Mouse (Mus musculus): ENCODE measurements around the gene Pld2.
"Not testable (repeated sequence)": the region's sequence is repeated elsewhere in the genome, so short reads cannot be mapped to it uniquely, and the experiment has no call there.

Gene Pld2

DNA sequence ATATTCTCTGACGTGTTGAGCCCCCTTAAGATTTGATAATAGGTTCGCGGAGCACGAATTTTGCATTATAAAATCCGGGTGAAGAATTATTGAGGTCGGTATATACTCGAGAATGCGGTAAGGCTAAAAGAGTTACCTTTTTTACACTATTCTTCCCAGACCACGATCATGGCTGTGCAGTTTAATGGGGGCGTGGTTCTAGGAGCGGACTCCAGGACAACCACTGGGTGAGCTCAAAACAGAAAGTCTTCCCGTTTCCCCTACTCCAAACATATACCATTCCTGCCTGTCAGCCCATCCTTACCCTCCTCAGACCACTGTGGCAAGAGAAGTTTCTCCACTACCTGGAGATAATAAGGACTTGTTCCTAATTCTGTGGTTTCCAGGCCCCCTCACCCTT, 14.1 kb upstream of the Pld2 start:
- DNase-seq (ENCODE audit: low read depth, low spot score): no peak

DNA sequence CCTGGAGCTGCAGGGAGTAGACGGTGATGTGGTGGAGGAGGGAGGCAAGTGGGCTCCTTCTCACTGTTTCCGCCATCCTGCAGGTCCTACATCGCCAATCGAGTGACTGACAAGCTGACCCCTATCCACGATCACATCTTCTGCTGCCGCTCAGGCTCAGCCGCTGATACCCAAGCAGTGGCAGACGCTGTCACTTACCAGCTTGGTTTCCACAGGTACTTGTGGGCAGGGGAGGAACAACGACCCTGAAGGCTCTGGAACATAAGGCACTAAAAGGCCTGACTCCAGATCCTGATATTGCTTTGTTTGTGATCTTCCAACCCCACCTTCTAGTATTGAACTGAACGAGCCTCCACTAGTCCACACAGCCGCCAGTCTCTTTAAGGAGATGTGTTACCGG, 13.7 kb upstream of the Pld2 start:
- DNase-seq (ENCODE audit: low read depth, low spot score): no peak

DNA sequence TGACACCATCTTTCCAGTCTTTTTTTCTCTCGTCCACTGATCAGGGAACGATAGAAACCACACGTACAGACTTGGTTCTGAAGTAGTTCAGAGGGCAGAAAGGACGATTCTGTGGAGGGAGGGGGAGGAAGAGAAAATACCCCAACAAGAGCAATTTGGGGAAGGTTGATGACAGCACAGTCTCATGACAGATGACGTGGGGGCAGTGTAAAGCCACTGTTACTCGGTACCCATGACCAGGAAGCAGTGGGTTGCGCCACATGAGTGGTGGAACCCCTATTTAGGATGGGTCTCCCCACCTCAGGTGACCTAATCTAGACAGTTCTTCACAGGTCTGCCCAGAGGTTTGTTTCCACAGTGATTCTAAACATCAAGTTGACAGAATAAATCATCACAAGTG, 11.3 kb upstream of the Pld2 start:
- DNase-seq (ENCODE audit: low read depth, low spot score): no peak

DNA sequence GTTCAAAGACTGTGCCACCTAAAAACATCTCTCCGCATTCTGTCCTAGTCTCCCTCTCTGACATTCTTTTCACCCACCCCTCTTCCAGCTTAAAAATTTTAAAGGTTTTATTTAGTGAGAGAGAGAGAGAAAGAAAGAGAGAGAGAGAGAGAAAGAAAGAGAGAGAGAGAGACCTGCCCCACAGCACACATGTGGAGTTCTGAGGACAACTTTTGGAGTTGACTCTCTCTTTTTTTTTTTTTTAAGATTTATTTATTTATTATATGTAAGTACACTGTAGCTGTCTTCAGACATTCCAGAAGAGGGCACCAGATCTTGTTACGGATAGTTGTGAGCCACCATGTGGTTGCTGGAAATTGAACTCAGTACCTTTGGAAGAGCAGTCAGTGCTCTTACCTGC, 8.8 kb upstream of the Pld2 start:
- not testable (repeated sequence) for DNase-seq (ENCODE audit: low read depth, low spot score)

DNA sequence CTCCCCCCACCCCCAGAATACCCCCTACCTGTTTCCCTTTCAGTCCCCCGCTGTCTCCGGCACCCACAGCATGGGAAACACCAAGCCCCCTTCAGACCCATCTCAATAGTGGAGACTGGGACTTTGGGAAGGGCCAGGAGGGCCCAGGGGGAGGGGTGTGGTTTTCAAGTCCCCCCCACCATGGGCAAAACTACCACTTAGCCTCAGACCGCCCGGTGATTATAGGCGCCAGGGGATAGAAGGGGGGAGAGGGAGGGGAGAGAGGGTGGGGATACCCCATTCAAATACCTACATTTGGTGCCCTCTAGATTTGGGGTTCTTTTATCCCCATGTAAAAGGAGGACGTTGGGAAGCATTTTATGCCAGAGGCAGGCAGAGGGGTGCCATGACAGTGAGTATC, 7.0 kb upstream of the Pld2 start, which contains the start of gene Gm40193:
Gm40193 (minus strand) TSS at position 101 of the 400 bp plus-strand sequence.
- DNase-seq (ENCODE audit: low read depth, low spot score): no peak

DNA sequence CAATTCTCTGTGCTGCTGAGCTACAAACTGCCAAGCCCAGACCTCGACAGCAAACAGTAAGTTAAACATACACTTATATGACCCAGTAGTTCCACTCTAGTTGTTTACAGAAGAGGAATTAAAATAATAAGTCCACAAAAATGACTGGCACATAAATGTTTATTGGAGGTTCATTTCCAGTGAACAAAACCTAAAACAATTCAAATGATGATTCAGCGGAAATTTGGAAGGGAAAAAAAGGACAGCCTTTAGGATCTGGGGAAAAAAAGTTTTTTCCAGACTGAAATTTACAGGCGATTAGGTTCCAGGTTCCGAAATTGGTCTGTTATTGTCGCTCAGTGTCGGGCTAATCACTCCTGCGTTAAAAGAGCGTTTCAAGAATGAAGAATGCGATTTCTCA, 441 bp upstream of the Pld2 start:
- DNase-seq (ENCODE audit: low read depth, low spot score): no peak

DNA sequence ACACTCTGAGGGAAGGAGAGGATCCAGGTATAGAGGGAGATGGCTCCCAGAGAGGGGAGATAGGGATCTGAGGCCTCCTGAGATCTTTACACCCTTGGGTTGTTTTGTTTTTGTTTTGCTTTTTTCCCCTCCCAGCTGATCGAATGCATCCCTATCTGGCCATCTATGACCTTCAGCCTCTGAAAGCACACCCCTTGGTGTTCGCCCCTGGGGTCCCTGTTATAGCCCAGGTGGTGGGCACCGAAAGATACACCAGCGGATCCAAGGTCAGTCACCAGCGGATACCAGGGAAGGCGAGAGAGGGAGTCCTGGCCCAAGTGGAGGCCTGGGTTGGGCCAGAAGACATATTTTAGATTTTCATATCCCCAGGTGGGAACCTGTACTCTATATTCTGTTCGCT, 1.1 kb downstream of the Pld2 start:
- no peak for DNase-seq (ENCODE audit: low read depth, low spot score)

DNA sequence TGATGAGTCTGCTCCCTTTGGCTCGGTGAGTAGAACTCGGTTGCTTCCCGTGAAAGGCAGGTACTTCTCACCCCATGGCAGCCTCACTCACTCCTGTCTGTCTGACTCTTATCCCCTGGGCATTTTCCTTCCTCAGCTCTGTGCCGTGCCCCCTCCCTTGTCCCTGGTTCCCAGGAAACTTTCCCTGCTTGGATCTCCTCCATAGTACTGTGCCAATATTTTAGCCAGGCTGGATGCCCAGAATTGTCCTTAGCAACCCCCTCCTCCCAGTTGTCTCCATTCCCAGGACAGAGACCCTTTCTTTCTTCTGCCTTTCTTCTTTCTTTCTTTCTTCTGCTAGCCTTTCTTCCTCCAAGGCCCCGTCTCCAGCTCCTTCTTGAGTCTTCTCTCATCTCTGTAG, 1.6 kb downstream of the Pld2 start:
- no peak for DNase-seq (ENCODE audit: low read depth, low spot score)

DNA sequence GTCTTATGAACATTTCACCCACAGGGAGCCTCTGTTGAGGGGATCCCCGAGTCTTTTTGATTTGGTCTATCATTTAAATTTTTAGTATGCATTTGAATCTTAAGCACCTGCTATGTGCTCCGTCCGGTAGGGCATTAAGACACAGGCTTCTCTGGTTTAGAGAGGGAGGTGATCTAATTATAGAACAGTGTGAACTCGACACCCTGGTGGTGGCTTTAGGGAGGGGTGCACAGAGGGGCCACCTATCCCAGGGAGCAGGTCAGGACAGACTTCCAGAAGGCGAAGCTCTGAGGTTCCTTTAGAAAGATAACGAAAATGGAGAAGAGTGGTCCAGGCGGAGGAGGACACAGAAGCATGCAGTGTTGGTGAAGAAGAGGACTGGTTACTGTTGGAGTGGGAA, 4.6 kb downstream of the Pld2 start:
- no peak for DNase-seq (ENCODE audit: low read depth, low spot score)

DNA sequence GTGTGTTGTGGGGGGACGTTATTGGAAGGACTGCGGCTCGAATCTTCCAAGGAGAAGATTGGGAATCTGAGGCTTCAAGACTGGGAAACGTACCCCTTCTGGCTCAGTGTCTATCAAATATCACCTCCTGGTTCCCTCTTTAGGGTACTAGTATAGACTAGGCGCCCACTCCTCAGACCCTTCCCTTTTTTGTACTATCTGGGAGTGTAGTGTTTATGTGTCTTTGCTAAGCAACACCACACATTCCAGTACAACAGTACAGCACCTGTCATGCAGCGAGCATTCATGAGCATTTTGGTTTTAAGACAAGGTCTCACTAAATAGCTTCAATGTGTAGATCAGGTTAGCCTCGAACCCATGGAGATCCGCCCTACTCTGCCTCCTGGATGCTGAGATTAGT, 11.7 kb downstream of the Pld2 start:
- DNase-seq (ENCODE audit: low read depth, low spot score): no peak

DNA sequence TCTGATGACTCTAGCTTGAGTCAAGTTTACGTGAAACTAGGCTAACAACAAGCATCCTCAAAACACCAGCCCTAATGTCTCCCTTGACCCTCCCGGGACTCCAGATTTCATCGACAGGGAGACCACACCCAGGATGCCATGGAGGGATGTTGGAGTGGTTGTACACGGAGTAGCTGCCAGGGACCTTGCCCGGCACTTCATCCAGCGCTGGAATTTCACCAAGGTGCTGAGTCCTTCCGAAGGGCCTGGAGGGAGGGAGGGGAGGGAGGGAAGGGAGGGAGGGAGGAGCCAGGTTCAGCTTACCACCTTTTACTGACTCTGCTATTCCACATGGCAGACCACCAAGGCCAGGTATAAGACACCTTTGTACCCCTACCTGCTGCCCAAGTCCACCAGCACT, 14.1 kb downstream of the Pld2 start:
- DNase-seq (ENCODE audit: low read depth, low spot score): no peak

DNA sequence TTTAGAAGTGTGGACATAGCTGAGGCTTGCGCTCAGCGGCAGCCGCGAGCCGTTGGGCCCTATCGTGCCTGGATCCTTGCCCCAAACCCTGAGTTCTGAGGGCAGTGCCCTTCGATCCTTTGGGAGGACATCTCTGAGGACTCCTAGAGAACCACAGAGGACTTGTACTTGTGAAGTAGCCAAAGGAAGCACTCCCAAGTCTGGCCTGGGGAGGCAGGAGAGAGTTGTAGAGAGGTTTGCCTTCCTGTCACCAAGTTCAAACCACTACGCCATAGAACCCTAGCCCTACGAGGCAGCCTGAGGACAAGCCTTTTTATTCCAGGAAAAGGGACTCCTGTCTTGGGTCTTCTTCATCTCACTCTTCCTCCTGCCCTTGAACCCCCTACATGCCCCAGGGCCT, 17.7 kb downstream of the Pld2 start:
- no peak for DNase-seq (ENCODE audit: low read depth, low spot score)

DNA sequence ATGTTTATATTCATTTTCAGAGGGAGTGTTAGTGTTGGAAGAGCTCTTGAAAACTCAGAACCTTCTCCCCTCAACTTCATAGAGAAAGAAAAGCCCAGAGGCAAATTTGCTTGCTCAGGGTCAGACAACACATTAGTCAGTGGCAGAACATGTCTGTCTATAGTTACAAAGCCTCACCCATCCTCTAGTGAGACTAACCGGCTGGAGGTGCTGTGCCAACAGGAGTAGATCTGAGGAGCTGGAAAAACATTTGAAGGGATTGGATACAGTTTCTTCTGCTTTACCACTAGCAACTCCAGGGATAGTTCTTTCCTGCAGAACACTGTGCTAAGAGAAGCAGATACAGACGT, 22.0 kb downstream of the Pld2 start:
- no peak for DNase-seq (ENCODE audit: low read depth, low spot score)

DNA sequence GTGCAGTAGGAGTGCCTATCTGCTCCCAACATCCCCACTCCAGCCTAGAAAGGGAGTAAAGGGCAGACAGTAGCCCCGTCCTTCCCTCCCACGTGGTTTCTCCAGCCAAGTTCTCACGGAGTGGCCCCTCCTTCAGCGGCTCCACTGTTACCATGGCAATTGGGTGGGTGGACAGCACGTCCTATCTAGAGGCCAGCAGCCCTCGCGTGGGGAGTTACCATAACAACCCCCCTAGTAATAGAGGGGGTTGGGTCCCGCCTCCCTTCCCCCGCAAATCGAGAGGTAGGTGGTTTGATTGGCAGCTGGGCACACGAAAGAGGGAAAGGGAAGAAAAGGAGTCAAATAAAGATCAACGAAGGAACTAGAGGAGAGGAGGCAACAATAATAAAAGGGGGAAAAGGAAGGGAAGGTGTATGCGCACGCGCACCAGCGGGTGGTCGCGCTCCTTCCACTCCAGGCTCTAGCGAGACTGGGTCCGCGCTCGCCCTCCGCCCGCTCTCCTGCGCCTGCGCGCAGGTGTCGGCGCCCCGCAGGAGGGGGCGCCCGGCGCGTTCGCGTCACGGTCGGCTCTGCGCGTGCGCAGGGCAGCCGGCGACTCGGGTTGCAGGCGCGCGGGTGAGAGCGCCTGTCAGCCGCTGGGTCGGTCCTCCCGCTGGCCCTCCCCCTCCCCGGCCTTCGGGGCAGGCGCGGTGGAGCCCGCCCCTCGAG, 22.6 kb downstream of the Pld2 start, which contains the start of gene Mink1:
Mink1 (plus strand) TSS at position 595 of the 708 bp plus-strand sequence.
- peak; percentile 96 for DNase-seq (ENCODE audit: low read depth, low spot score)

DNA sequence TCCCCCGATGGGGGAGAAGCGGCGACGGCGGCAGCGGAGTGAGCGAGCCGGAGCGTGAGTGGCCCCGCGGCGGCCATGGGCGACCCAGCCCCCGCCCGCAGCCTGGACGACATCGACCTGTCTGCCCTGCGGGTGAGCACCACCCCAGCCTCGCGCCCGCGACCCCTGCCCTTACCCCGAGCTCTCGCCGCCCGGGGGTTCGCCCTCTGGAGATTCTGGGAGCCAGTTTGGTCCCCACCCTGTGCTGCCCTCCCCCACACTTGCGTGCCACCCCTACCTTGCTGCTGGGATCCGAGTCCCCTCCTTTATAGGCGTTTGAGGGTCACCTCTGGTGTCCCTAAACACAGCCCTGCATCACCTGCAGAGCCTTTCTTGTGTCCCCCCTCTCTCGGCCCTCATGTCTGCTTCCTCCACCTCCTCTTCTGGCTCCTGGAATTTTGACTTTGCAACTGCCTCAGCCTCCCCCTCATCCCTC, 23.2 kb downstream of the Pld2 start:
- DNase-seq (ENCODE audit: low read depth, low spot score): no peak

DNA sequence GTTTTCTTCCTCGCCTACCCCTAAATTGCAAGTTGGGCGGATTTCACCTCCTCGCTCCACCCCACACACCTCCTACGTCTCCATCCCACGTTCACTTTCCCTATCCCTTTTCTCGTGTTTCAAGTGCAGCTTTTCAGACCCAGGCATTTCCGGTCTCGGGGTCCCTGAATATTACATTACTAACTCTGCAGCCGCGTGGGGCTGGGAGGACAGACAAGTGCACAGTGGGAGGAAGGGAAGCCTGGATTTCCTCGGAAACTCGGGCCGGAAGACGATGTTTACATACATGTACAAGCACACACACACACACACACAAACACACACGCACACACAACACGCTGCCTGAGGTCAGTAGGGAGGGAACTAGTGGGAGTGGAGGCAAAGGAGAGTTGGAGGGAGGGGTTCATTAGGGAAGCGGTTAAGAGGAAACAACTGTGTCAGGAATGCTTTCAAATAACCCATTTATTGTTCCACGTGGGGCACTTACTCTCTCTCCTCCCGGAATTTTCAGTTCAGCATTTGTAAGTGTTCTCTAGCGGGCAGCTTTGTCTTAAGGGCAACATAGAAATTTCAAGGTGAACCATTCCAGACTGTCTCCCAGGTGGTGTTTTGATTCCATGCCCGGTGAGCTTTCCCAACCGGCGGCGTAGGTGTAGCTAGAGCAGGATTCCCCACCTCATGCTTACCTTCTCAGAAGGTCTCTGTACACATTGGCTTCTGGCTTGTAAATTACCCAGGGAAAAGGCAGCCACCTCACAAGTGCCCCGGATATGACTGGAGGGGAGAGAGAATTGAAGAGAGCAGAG, 23.8 kb downstream of the Pld2 start:
- peak; percentile 48 for DNase-seq (ENCODE audit: low read depth, low spot score)

DNA sequence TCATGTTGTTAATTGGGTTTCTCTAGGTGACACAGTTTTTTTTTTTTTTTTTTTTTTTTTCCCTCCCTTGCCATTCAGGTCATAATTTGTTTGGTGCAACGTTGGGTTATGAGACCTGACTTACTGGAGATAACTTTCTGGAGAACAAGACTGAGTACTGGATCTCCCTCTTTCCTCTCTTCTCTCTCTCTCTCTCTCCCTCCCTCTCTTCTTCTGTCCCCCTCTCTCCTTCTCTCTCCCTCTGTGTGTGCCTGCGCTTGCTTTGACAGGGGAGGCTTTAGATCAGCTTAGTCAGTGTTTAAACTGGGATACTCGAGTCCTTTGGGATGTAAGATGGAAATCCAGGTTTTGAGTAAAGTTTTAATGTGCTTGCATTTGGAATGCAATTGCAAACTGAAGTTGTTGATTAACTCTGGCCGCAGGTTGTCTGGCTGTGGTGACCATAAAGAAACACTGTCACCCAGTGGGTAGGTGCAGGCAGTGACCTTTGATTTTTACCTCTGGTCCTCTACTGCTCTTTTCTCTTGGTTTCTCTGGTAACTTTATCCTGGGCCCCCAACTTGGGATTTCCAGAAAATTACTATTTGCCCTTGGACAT, 24.5 kb downstream of the Pld2 start:
- no peak for DNase-seq (ENCODE audit: low read depth, low spot score)

DNA sequence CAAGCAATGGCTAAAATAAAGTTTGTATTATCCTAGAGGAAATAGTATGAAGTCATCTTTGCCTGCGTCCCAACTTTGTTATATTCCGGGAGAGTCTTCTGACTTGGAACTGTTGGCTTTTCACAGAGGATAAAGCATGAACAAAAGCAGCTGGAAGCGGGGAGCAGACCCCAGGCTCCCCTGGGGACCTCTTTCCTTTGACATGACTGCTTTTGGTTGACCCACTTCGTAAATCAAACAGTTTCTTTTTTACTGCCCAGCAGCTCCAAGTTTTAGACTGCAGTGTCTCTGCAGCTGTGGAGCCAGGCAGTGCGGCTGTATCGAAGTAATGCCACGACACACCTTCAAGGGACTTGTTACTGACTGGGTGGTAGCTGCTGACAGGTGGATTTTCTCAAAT, 26.7 kb downstream of the Pld2 start:
- peak; percentile 57 for DNase-seq (ENCODE audit: low read depth, low spot score)

DNA sequence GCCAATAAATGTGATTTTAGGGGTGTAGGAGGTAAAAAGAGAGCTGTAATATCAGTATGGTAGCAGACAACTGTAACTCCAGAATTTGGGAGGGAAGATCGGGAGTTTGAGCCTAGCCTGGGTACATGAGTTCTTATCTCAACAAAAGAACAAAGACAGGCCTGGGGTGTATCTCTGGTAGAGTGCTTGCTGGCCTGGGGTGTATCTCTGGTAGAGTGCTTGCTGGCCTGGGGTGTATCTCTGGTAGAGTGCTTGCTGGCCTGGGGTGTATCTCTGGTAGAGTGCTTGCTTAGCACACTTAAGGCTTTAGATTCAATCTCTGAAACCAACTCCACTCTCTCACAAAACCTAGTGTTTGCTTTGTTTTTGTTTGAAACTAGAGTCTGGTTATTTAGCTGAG, 30.8 kb downstream of the Pld2 start:
- DNase-seq (ENCODE audit: low read depth, low spot score): not testable (repeated sequence)

DNA sequence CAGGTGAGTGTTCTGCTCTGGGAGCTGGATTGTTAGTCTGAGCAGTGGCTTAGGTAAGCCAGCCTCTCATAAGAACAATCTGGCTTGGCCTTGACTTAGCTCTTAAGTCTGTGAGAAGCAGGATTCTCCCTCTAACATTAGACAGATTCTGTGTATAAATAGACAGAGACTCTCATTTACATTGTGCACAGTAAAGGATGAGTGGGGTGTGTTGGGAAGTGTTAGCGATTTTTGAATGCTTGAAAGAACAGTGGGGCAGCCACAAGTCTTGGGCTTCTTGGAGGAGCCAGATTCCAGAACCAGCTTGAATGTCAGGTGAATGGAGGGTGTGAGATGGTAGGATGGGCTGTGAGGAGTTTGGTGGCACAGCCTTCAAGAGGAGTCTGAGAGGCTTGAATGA, 31.8 kb downstream of the Pld2 start:
- DNase-seq (ENCODE audit: low read depth, low spot score): no peak

DNA sequence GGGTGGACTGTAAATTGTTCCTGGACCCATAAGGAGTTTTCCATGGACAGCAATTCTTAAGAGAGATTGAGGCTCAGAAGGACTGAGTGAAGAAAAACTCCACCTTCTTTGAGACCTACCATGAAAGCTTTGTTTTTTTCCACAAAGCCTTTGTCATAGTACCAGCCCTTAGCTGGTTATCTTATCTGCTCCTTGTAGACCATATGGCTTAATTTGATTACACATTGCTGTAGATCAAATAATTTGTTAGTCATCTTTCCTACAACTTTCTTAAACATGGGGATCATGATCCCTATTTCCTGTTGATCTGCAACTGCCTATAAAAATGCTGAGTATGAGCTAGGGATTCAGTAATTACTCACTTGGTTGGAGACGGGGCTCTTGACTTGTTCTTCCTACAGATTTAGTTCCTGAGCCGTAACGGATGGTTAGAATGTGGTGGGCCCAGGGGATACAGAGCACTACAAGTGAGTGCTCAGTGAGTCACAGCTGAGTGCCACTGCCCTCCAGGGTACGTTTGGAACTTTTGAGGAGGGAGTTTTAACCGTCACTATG, 32.6 kb downstream of the Pld2 start:
- DNase-seq (ENCODE audit: low read depth, low spot score): no peak

DNA sequence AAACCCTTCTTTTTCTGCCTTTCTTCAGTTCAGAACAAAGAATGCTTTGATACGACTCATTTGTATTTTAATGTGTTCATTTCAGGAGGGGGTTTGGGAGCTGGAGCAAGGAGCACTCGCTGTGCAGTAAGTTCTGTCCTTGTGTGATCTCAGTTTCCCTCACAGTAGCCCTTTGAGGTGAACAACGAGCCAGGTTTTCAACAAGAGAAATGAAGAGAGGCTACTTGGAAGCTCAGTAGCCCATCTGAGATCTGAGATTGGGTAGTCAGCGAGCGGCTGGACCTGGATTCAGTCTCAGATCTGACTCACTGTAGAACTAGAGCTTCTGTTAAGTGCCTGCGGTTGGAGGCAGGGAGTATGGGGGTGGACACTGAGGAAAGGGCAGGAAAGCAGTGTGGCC, 34.0 kb downstream of the Pld2 start:
- no peak for DNase-seq (ENCODE audit: low read depth, low spot score)

All from forelimb bud, embryonic 11.5 days (tissue).